Mouse (Mus musculus) testis, adult 10 weeks (tissue): ENCODE measurements around the gene Clec4a3. TPM values are rescaled to one million over a fixed set of nuclear protein-coding genes. Genes with fewer than 3 reads are reported as not detected.

Source experiments
- polyA plus RNA-seq: library from polyadenylated mRNA; stranded (reverse); fragments of 350-450 nt; fragmentation: Illumina TruSeq; extraction: RNeasy Lipid Tissue Mini Kit (QIAGEN cat#74804); gene quantifications from one replicate; pipeline ENCODE4 v1.2.3, GENCODE M21; 2014; ENCODE audit warnings: low read depth, low replicate concordance

Gene Clec4a3
- 2.5 TPM for polyA plus RNA-seq

DNA sequence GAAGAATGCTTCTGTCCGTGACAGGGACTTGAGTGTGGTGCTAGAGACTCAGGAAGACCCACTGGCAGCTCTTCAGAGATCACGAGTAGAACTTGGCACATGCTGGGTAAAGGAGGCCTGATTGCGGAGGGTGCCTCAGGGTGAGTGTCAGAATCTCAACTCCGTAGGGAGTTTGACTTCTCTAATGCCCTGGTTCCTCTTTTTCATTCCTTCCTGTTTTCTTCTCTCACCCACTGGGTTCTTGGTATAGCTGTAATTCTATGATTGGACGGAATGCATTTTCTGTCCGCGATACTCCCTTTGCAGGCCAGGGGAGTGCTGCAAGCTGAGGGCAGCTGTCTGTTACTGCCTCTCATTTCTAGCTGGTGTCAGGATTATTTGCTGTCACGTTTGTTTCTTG is at the start of gene Clec4a3:
Clec4a3 (plus strand) TSS at position 115 of the 400 bp plus-strand sequence.

DNA sequence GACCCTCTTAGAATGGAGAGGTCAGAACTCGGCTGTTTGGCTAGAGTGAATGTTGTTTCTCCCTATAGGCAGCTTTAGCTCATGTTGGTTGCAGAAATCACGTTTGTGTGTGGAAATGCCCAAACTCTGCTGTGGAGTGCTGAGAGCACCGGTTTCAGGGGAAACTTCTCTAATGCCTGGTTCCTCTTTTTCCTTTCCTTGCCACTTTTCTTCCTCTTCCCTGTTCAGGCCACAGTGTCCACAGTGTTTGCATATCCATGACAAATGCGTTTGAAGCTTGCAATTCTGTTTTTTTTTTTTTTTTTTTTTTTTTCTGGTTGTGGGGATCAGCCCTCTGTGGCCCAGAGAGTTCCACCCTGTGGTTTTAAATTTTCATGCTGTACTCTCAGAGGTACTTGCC is 30.9 kb upstream of the Clec4a3 start, which contains the start of gene Clec4a1:
Clec4a1 (plus strand) TSS at position 398 of the 400 bp plus-strand sequence.

DNA sequence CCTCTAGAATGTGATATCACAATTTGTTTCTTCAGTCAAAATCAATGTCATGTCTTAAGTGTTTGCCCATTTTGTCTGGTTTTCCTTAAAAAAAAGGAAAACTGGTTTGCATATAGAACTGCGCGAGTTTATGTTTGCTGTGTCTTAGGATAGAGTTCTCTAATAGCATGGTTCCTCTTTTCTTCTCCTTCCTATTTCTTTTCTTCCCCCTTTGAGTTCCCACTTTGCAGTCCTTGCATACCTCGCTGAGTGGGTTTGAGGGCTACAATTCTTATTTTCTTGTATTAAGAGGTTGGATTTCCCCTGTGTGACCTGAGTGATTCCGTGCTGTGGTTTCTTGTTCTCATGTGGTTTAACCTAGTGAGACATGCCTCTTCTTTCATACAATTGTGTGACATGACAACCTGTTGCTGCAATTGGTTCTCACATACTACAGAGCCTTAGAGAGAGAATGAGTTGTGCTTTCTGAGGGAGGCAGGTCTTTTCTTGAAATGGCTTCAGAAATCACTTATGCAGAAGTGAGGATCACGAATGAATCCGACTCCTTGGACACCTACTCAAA is 37.6 kb downstream of the Clec4a3 start, which contains the start of gene Clec4a4:
Clec4a4 (plus strand) TSS at position 492 of the 562 bp plus-strand sequence.

Other genes starting within 250 kb of the Clec4a3 start
- 0.17 TPM for gene Nanog, start 245.0 kb upstream of the Clec4a3 start, polyA plus RNA-seq
- gene Slc2a3, start 150.9 kb upstream of the Clec4a3 start, polyA plus RNA-seq: 481 TPM
- 2.1 TPM for gene Foxj2, start 132.6 kb upstream of the Clec4a3 start, polyA plus RNA-seq
- 0.88 TPM for gene C3ar1, start 96.4 kb upstream of the Clec4a3 start, polyA plus RNA-seq
- 18.8 TPM for gene Necap1, start 78.0 kb upstream of the Clec4a3 start, polyA plus RNA-seq
- 2.4 TPM for gene Clec4a1, start 30.7 kb upstream of the Clec4a3 start, polyA plus RNA-seq
- 0.91 TPM for gene Clec4a4, start 37.9 kb downstream of the Clec4a3 start, polyA plus RNA-seq
- gene Clec4b1, start 97.4 kb downstream of the Clec4a3 start, polyA plus RNA-seq: 0.64 TPM
- gene Clec4a2, start 153.9 kb downstream of the Clec4a3 start, polyA plus RNA-seq: 11.9 TPM
- not detected for gene Clec4b2, start 220.4 kb downstream of the Clec4a3 start, polyA plus RNA-seq